Mouse (Mus musculus) bone marrow macrophage, adult 2 months (primary cell): ENCODE results near the gene Meis1.

ENCODE experiments used
- CTCF ChIP-seq: IDR thresholded peaks from 2 replicates; pipeline ENCODE4 v1.5.1; 2012; ENCODE audit warnings: low read depth, mild to moderate bottlenecking, low read length, moderate library complexity
- POLR2A ChIP-seq: IDR thresholded peaks from 2 replicates; pipeline ENCODE4 v1.6.1; 2012; ENCODE audit warnings: mild to moderate bottlenecking, low read depth, low read length, borderline replicate concordance

DNA sequence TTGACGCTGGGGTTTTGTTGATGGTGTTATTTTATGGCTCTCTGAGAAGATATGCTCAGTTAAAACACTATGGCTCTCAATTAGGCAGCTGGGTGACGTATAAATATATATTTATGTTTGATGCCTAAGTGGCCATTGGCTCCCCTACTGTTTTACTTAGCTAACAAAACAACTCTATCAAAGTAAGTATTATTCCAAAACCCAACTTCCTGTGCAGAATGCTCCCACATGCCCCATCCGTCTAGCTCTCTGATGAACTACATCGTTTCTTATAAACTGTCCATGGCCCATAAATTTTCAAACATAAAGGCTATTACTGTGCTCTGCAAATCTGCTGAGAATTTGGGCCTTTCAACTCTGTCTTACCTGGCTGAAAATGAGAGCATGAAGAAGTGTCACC, 168.0 kb downstream of the Meis1 start:
- TF ChIP-seq CTCF (no peak), POLR2A (no peak)
